Mouse (Mus musculus) liver, embryonic 12.5 days (tissue): Measurements from ENCODE around the gene Slc38a10. TPM values are rescaled to one million over a fixed set of nuclear protein-coding genes. Genes with fewer than 3 reads are reported as not detected.

ENCODE experiments used
- ATAC-seq: fragments of 200-750 bp; cut with Nextera tagmentation; 2 replicates; pipeline ENCODE4 v1.8.0; 2017; ENCODE audit warnings: moderate number of reproducible peaks, mild to moderate bottlenecking, moderate library complexity
- H3K27ac ChIP-seq: fragments of 300-500 bp; sonication (generic); 2 replicates; pipeline ENCODE4 v1.5.1; 2016; ENCODE audit warnings: mild to moderate bottlenecking
- H3K27me3 ChIP-seq: fragments of 300-500 bp; sonication (generic); replicated peaks from 2 replicates; pipeline ENCODE4 v1.6.1; 2016; ENCODE audit warnings: mild to moderate bottlenecking, moderate library complexity
- H3K36me3 ChIP-seq: fragments of 300-500 bp; sonication (generic); 2 replicates; pipeline ENCODE4 v1.6.1; 2016; ENCODE audit warnings: mild to moderate bottlenecking, moderate library complexity
- H3K4me1 ChIP-seq: fragments of 300-500 bp; sonication (generic); 2 replicates; pipeline ENCODE4 v1.6.1; 2016
- H3K4me2 ChIP-seq: fragments of 300-500 bp; sonication (generic); 2 replicates; pipeline ENCODE4 v1.6.1; 2016; ENCODE audit warnings: mild to moderate bottlenecking, moderate library complexity
- H3K4me3 ChIP-seq: fragments of 300-500 bp; sonication (generic); 2 replicates; pipeline ENCODE4 v1.5.1; 2016; ENCODE audit warnings: mild to moderate bottlenecking, moderate library complexity
- H3K9ac ChIP-seq: fragments of 300-500 bp; sonication (generic); 2 replicates; pipeline ENCODE4 v1.6.1; 2016; ENCODE audit warnings: mild to moderate bottlenecking, moderate library complexity
- H3K9me3 ChIP-seq: fragments of 300-500 bp; sonication (generic); replicated peaks from 2 replicates; pipeline ENCODE4 v1.6.1; 2016; ENCODE audit warnings: mild to moderate bottlenecking, moderate library complexity
- WGBS: fragments of 180-500 bp; shearing (Covaris S2); methylation state at CpG from one replicate; pipeline ENCODE4 v1.1.7; 2016; ENCODE audit not compliant: insufficient replicate concordance; 5-methylcytosine and 5-hydroxymethylcytosine counted together
- polyA plus RNA-seq: library from polyadenylated mRNA; unstranded; fragments of >200 nt; fragmentation: Nextera tagmentation; extraction: Ambion mirVana; gene quantifications from 2 replicates; pipeline ENCODE4 v1.2.1, GENCODE M21; 2016

Gene Slc38a10
- polyA plus RNA-seq, 1 experiment from 2014 or later, result 55.2 TPM

GRCm38 (mm10) chr11:120110554-120110953, 40.6 kb downstream of the Slc38a10 start:
- 74% methylated on average over 7 of the region's 7 CpGs for WGBS
- Histone ChIP-seq H3K36me3 (peaks cover 90% of the 10 kb centered on the region), H3K27ac (no peak overlapping the region), H3K27me3 (no peaks in the 10 kb centered on the region), H3K4me1 (no peaks in the 10 kb centered on the region), H3K4me3 (no peak overlapping the region), H3K9ac (no peak overlapping the region), H3K4me2 (no peak overlapping the region), H3K9me3 (no peaks in the 10 kb centered on the region)
- ATAC-seq, result no peak

GRCm38 (mm10) chr11:120109558-120110210, 41.5 kb downstream of the Slc38a10 start:
- Histone ChIP-seq H3K9me3 (no peaks in the 10 kb centered on the region), H3K9ac (no peak overlapping the region), H3K4me3 (no peak overlapping the region), H3K4me2 (no peak overlapping the region), H3K27ac (no peak overlapping the region), H3K4me1 (no peaks in the 10 kb centered on the region), H3K27me3 (no peaks in the 10 kb centered on the region), H3K36me3 (peaks cover 90% of the 10 kb centered on the region)
- no peak for ATAC-seq
- 83% methylated on average over 14 of the region's 14 CpGs for WGBS

- ATAC-seq, result no peak
- H3K27me3 ChIP-seq, result no peaks in the 10 kb centered on the region
- WGBS, result 88% methylated on average over 9 of the region's 9 CpGs
- H3K36me3 ChIP-seq, result peaks cover 81% of the 10 kb centered on the region
- H3K4me2 ChIP-seq, result no peak overlapping the region
- no peak overlapping the region for H3K4me3 ChIP-seq
- H3K9ac ChIP-seq, result no peak overlapping the region
- H3K4me1 ChIP-seq, result peaks cover 6% of the 10 kb centered on the region; the same call in 1 of the 2 replicates
- no peaks in the 10 kb centered on the region for H3K9me3 ChIP-seq
- no peak overlapping the region for H3K27ac ChIP-seq
Observed at GRCm38 (mm10) chr11:120107796-120108195, 43.4 kb downstream of the Slc38a10 start.

DNA sequence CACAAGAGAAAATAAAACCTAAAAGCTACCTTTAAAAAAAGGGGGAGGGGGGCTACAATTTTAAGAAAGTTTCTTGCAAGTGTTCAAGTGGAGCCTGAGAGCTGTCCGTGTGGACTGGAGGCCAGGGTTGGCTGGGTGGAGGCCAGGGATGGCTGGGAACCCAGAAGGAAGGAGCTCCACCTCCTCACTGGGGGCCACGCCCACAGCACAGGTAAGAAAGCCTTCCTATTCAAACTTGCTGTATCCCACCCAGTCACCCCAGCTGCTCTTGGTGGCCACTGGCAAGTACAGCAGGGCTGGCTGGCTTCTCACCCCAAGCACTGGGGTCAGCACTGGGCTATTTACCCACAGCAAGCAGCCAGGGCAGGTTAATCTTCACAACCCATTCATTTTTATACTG, 44.1 kb downstream of the Slc38a10 start:
- no peak for ATAC-seq
- H3K27me3 ChIP-seq, result no peaks in the 10 kb centered on the region
- no peak overlapping the region for H3K4me2 ChIP-seq
- no peaks in the 10 kb centered on the region for H3K9me3 ChIP-seq
- H3K4me1 ChIP-seq, result peaks cover 6% of the 10 kb centered on the region; the same call in 1 of the 2 replicates
- H3K4me3 ChIP-seq, result no peak overlapping the region
- no peak overlapping the region for H3K27ac ChIP-seq
- WGBS, result 65% methylated on average over 2 of the region's 2 CpGs
- H3K36me3 ChIP-seq, result peaks cover 74% of the 10 kb centered on the region
- H3K9ac ChIP-seq, result no peak overlapping the region

DNA sequence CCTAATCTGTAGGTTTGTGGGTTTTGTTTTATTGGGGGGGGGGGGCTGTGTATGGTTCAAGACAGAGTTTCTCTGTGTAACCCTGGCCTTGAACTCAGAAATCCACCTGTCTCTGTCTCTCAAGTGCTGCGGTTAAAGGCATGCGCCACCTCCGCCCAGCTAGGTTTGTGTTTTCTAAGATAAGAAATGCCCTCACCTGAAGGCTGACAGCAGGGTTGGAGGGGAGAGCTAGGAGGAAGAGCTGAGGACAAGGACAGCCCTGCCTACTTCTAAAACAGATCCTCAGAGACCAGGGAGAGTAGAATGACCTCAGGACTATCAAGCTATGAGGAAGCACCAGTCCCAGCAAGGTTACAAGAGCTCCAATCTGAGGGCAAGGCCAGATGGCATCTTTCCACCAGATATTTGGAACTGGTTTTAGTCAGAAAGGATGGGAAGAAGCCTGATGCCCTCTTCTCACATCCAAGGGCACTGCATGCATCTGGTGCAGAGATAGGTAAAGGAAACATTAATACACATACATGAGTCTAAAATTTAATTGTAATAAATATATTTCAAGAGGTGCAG, 47.6 kb downstream of the Slc38a10 start:
- H3K27ac ChIP-seq, result no peak overlapping the region
- H3K36me3 ChIP-seq, result peaks cover 56% of the 10 kb centered on the region

GRCm38 (mm10) chr11:120101036-120101435, 50.1 kb downstream of the Slc38a10 start:
- no peak overlapping the region for H3K4me2 ChIP-seq
- H3K4me1 ChIP-seq, result peaks cover 35% of the 10 kb centered on the region
- no peak for ATAC-seq
- no peaks in the 10 kb centered on the region for H3K27me3 ChIP-seq
- H3K36me3 ChIP-seq, result peaks cover 39% of the 10 kb centered on the region
- no peak overlapping the region for H3K9ac ChIP-seq
- WGBS, result 4% methylated on average over 3 of the region's 3 CpGs
- H3K9me3 ChIP-seq, result no peaks in the 10 kb centered on the region
- H3K4me3 ChIP-seq, result no peak overlapping the region
- 0 out of 2 replicates have a peak overlapping the region, but pooled peaks have one; percentile 39 for H3K27ac ChIP-seq

More for the DNA sequence above, 47.6 kb downstream of the Slc38a10 start:
- ATAC-seq, result no peak
- no peaks in the 10 kb centered on the region for H3K9me3 ChIP-seq
- no peaks in the 10 kb centered on the region for H3K27me3 ChIP-seq
- H3K4me1 ChIP-seq, result peaks cover 19% of the 10 kb centered on the region
- WGBS, result 62% methylated on average over 3 of the region's 3 CpGs
- no peak overlapping the region for H3K4me2 ChIP-seq
- H3K9ac ChIP-seq, result no peak overlapping the region
- H3K4me3 ChIP-seq, result no peak overlapping the region

GRCm38 (mm10) chr11:120098588-120099511, 52.3 kb downstream of the Slc38a10 start, which contains the start of the genes Tepsin and Ndufaf8:
Tepsin (minus strand) TSS chr11:120098731.
Ndufaf8 (plus strand) TSS chr11:120098928.
- under 1% methylated on average over 77 of the region's 77 CpGs for WGBS
- H3K4me1 ChIP-seq, result peaks cover 35% of the 10 kb centered on the region
- peak within 1 kb of the TSS; percentile 83 for H3K9ac ChIP-seq
- H3K4me3 ChIP-seq, result peak within 1 kb of the TSS; percentile 78
- ATAC-seq, result peak; percentile 96
- peaks cover 39% of the 10 kb centered on the region for H3K36me3 ChIP-seq
- H3K27me3 ChIP-seq, result no peaks in the 10 kb centered on the region
- no peaks in the 10 kb centered on the region for H3K9me3 ChIP-seq
- peak within 1 kb of the TSS; percentile 91 for H3K27ac ChIP-seq
- H3K4me2 ChIP-seq, result peak within 1 kb of the TSS; percentile 96

GRCm38 (mm10) chr11:120092817-120093591, 58.1 kb downstream of the Slc38a10 start:
- no peak overlapping the region for H3K9ac ChIP-seq
- no peak overlapping the region for H3K27ac ChIP-seq
- 78% methylated on average over 22 of the region's 23 CpGs for WGBS
- no peak overlapping the region for H3K4me2 ChIP-seq
- H3K9me3 ChIP-seq, result no peaks in the 10 kb centered on the region
- H3K4me3 ChIP-seq, result no peak overlapping the region
- H3K36me3 ChIP-seq, result peaks cover 67% of the 10 kb centered on the region
- H3K27me3 ChIP-seq, result no peaks in the 10 kb centered on the region
- H3K4me1 ChIP-seq, result peaks cover 22% of the 10 kb centered on the region
- 0 out of 2 replicates have a peak, but pooled peaks have one; percentile 17 for ATAC-seq

DNA sequence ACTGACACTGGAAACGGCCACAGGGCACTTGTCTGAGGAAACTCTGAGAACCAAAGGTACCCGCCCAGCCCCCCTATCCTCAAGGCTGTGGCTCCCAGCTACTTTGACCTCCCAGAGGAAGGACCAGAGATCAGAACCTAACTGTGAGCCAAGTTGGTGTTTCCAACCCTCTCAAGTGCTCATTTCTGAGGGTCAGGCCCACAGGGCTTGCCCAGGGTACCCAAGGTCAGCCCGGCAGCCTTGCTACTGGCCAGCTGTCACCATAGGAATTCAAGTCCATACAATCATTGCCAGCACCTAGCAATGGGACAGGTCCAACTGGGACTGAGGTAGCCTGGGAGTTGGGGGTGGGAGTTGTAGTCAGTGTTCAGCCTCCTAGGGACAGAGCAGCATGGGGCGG, 60.5 kb downstream of the Slc38a10 start:
- Histone ChIP-seq H3K27ac (no peak overlapping the region), H3K9me3 (no peaks in the 10 kb centered on the region), H3K4me1 (peaks cover 21% of the 10 kb centered on the region), H3K9ac (no peak overlapping the region), H3K4me2 (no peak overlapping the region), H3K4me3 (no peak overlapping the region), H3K36me3 (peaks cover 56% of the 10 kb centered on the region), H3K27me3 (no peaks in the 10 kb centered on the region)
- ATAC-seq, result no peak
- 89% methylated on average over 4 of the region's 4 CpGs for WGBS

DNA sequence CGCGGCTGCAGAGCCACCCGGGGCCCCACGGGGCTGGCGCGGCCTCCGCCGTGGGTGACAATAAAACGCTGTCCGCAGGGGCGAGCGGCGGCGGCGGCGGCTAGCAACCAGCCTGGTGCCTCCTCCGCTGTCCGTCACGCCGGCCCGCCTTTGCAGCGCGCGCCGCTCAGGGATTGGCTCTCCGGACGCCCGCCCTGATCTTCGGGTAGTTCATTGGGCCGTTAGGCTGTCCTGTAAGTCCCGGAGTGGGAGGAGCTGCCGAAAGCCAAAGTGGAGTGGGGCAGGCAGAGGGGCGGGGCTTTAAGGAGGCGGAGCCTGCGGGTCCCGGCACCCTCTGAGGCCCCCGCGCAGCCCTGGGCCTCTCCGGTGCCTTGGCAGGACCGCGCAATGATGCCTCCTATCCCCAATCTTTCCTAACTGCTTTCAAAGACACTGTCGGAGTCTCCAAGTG, 64.4 kb downstream of the Slc38a10 start, which contains the start of gene Cep131:
TSS of gene Cep131 (minus strand) at position 126 of the 451 bp plus-strand sequence.
- Histone ChIP-seq H3K9ac (peak within 1 kb of the TSS; percentile 94), H3K27ac (peak within 1 kb of the TSS; percentile 77)
- under 1% methylated on average over 42 of the region's 42 CpGs for WGBS

More for the DNA sequence above, 64.4 kb downstream of the Slc38a10 start, which contains the start of gene Cep131:
- ATAC-seq, result peak; percentile 99
- Histone ChIP-seq H3K4me3 (peak within 1 kb of the TSS; percentile 95), H3K4me1 (peaks cover 25% of the 10 kb centered on the region), H3K9me3 (no peaks in the 10 kb centered on the region), H3K27me3 (no peaks in the 10 kb centered on the region), H3K4me2 (peak within 1 kb of the TSS; percentile 99), H3K36me3 (peaks cover 26% of the 10 kb centered on the region)
